Mouse (Mus musculus) ES-CJ7 (cell line): Measurements from ENCODE around the gene Syde2.
"Not testable (repeated sequence)": the region's sequence is repeated elsewhere in the genome, so short reads cannot be mapped to it uniquely, and the experiment has no call there.

Experiments
- DNase-seq: peaks from one replicate; pipeline ENCODE4 v3.0.0; 2011; ENCODE audit warnings: low read depth, low spot score

The Syde2 gene

DNA sequence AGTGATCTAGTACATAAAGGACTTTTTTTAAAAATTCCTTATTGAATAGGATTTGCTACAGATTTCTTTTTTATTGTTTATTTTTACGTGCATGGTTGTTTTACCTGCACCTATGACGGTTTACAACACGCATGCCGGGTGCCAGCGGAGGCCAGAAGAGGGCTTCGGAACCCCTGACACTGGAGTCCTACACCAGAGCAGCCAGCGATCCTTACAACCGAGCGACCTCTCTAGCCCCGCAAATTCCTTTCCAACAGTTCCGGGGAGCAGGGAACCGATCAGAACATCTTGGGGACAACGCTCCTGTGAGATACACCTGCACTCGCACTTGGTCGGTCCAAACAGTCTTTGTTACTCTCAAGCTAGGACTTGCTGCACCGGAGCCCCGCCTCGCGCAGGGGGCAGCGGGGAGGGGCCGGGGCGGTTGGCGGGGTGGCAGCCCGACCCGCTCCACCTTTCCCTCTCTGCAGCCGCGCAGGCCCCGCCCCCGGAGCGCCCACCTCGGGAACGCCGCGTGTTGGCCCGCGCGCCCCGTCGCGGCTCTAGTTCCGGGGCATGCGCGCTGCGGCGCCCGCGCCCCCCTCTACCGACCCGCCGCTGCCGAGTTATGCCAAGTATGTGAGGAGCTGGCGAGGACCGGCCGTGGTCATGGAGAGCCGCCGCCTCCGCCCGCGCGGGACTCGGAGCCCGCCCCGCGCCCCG, at the start of gene Syde2:
Gene Syde2 (plus strand): TSS at position 603 of the 702 bp plus-strand sequence.
- peak; percentile 78 for DNase-seq

DNA sequence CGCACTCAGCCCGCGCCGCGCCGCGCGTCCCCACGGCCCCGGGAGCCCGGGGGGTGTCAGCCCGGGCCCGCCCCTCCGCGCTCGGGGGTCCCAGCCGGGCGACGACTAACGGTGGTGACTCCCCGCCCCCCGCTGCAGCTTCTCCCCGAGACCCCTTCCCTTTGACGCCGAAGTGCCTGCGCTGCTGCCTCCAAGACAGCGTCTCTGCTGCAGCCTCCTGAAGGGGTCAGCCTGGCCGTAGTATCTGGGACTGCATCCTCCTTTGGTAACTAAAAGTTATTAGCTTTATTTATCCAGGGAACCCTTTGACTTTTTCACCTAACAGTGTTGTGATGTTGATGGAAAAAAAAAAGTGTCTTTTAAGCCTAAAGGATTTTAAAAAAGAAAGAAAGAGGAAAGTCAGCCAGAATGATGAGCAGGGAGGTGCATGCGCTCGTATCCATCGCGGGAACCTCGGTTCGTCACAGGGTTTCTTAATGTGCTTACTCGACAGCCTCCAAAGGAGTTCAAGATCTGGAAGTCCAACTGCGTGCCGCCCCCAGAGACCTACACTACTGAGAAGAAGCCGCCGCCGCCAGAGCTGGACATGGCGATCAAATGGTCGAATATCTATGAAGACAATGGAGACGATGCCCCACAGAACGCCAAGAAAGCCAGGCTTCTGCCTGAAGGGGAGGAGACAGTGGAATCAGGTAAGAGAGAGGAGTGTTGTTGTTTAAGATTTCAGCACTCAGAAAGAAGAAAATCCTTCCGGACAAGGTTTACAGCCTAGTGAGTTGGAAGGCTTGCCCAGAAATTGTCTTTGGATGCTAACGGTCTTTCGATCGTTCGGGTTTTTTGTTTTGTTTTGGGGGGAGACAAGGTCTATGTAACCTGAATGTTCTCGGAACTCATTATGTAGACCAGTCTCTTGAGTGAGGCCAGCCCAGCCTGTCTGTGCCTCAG, 49.0 kb upstream of the Syde2 start:
- DNase-seq: no peak

DNA sequence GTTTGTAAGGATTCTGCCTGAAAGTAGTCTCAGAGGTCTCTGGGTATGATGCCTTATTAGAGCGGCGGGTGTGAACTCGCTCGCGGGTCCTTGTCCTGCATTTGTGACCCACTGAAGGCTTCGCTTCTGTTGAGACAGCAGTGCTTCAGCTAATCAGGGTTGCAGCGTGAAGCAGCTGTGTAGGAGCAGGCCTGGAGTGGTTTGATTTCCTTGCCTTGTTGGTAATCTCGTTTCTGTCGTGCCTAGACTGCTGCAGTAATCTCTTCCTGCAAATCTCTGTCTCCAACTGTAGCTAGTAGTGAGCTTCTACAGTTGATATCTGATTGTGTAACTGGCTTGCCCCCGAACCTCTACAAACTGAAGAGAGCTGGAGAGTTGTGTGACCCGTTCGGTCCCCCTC, 48.3 kb upstream of the Syde2 start:
- no peak for DNase-seq

DNA sequence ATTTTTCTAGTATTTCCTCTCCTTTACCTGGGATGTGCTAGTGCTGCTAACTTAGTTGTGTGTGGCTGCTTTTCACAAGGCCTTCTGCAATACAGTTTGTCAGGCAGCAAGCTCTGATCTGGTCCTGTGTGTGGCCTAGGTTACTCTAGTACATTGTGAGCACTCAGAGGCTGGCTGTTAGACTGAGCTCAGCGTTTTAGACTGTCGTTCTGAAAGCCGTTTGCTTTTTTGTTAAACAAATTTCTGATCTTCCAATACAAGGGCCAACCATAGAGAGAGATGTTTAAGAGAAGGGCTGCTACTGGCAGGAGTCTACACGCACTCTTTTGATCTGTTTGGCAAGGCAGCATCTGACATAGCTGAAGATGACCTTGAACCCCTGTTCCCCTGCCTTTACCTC, 47.7 kb upstream of the Syde2 start:
- DNase-seq: peak; percentile 37

DNA sequence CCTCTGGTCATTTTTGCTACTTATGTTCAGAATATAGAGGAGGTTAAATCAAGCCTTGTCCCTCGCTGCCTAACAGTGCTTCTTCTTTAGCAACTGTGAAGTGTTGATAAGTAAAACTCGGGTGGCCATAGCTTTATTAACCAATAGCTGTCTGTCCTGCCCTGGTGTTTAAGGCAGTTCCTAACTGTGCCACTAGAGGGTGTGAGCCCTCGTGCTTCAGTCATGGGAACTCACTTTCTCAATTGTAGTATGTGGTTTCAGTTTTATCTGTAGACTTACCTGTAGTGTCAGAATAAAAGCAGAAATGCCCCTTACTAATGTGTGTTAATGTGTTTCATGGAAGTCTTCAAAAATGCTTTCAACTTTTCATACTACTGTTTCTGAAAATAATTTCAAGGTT, 45.7 kb upstream of the Syde2 start:
- peak; percentile 80 for DNase-seq

DNA sequence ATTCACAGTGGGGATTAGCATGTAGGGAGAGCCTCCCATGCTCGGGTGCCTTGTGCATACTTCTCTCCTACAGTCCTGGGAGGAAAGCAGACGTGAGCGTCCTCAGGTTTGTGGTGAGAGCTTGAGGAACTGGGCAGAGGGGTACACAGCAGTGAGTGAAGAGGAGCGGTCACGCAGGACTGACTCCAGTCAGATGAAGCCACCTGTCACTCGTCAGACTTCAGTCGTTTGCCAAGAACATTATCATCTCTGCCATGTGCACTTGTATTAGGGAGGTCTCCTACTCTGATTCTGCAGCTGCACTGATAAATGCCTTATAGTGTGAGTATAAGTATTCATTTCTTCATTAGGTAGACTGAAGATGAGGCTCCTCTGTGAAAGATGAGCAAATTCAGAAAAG, 43.3 kb upstream of the Syde2 start:
- no peak for DNase-seq

DNA sequence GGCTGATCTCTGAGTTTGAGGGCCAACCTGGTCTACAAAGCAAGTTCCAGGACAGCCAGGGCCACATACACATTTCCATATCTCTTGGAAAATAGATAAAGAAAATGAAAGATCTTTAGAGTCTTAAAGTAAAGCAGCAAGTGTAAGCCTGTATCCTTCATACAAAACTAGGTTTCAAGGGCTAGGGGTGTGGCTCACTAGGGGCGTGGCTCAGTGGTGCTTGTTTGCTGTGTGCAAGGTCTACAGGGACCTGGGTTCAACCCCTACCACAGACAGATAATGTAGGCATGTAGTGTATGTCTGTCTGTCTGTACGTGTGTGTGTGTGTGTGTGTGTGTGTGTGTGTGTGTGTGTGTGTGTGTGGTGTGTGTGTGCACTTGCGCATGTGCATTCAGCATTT, 41.8 kb upstream of the Syde2 start:
- no peak for DNase-seq

DNA sequence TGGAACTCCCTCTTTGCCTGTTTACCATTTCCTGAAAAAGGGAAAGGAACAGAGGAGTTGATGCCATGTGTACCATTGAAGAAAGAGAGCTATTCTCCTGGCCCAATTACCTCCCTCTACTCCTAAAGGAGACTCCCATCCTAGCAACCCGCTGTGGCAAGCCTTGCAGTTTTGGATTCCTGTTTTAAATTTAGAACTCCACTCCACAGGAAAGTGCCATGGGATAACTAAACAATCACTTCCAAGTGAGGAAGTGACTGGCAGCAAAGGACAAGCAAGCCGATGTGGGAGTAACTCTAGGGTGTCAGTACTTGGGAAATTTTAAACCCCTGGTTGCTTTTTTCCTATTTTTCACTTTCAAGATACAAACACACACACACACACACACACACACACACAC, 41.0 kb upstream of the Syde2 start:
- DNase-seq: no peak

DNA sequence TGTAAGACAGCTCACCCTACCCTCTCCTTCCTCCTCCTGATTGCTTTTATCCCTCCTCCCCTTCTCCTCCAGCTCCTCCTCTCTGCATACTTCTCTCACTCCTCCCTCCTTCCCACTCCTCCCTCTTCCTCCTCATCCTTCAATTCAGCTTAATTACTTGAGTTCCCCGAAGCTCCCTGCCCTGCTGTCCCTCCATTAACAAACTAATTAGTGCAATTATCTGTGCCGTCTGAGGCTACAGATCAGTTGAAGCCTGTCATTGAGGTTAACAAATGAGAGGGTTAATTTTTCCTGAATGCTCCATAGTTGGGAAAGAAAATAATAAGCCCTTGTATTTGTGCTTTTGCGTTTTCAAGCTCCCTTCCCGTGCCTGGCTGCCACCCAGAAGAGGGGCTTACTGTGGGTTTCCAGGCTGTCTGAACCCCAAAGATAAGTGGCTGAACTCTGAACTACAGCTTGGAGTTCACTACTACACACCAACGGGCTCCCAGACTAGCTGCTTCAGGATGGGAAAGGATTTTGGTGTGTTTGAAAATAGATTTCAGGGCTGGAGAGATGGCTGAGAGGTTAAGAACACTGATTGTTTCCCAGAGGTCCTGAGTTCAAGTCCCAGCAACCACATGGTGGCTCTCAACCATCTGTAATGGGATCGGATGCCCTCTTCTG, 40.0 kb upstream of the Syde2 start:
- no peak for DNase-seq

DNA sequence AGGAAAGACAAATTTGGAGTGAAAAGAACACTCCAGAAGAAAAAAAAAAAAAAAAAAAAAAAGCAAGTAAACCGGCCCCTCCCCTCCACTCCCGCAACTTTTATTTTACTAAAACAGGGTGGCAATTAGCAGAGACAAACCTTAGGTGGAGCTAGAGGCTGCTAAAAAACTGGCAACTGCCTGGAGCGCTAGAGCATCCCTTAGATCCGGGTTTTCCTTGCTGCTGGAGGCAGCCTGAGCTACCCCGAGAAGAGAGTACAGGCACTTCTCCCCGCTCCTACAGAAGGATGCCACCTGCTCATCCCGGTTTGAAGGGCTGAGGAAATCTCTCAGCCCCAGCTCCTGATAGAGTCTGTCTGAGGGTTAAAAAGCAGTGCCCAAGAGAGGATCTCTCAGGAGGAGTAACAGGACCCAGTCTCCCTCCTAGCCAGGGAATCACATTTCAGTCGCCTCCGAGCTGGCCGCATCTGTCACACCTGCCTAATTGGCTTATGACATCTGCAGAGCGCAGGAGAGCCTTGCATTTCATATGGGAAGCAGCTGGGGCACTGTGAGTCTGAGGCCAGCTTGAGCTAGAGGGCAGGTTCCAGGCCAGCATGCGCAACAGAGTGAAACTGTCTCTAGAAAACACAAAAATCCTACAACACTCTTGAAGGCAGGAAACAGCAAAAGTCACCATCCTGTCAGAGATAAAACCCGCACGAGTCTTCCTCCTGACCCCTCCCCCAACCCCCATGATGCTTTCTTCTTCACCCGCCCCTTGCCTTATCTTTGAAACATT, 37.4 kb upstream of the Syde2 start:
- peak; percentile 82 for DNase-seq

DNA sequence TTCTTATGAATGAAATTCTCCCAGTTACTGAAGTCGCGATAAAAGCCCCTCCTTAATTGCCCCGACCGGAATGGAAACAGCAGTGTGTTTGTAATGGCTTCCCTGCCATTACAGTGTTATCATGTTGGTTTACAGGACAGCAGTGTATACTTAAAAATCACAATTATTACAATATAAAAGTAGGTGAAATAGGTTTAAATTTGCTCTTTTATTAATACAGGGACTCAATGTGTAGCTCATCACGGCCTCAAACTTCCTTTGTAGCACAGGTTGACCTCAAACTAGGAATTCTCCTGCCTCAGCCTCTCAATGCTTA, 36.9 kb upstream of the Syde2 start:
- no peak for DNase-seq

DNA sequence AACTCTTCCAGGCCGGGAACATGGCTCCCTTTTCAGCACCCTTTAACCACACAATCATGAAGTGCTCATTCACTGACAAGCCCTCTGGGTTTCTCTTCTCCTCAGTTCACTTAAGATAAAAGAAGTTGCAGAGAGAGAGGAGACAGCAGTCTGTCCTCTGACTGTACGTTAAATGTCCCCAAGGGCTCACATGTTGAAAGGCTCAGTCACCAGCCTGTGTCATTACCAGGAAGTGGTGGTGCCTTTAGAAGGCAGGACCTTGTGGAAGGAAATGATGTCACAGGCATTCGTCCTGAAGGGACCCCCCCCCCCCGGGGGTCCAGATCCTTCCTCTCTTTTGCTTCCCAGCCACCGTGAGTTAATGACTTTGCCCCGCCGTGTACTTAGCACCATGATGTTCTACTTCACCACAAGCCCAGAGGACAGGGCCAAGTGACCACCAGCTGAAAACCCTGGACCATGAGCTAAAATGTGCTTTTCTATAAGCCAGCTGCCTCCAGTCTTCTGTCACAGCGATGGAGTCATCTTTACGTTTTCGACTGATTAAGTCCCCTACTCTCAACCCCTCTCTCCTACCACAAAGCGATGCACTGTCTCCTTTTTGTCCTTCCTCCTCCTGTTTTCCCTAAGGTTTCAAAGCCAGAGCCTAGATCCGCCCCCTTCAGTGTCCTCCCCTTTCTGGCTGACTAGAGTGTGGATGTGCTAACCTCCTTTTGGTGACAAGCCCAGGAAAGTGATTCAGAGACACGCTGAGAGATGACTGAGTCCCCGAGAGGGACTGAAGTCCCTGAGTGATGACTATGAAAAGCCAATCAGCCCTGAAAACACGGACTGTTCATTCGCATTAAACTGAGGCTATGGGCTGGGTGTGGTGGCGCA, 36.1 kb upstream of the Syde2 start:
- no peak for DNase-seq

DNA sequence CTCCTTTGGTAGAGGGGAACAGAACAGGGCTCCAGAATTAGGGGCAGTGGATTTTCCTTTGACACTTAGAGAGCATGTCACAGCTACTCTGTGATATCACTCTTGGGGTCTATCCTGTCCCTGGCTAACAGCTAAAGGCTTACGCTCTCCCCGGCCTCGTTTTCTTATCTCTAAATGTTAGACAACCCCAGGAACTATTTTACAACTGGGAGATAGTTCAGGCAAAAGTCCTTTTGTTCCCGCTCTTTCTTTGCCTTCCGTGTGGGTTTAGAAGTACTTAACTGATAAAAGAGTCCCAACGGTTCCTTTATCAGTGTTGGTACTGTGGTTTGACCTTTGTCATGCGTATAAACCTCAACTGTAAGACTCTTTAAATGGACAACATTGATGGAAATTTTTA, 34.7 kb upstream of the Syde2 start:
- no peak for DNase-seq

DNA sequence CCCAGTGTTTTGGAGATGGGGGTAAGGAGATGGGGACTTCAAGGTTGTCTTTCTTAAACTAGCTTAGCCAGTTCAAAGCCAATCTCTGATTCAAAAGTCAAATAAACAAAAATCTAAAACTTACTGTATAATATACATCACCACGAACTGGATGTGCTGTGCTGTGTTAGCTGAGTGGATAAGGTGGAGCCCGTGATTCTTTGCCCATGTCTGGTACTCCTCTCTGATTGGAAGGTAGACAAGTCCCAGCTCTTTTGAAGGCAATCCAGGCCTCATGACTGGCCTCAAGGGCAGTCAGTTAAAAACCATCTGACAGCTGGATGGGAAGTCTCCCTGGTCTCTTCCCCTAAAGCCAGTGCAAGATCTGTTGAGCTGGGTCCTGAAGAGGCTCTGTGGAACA, 34.3 kb upstream of the Syde2 start:
- no peak for DNase-seq

DNA sequence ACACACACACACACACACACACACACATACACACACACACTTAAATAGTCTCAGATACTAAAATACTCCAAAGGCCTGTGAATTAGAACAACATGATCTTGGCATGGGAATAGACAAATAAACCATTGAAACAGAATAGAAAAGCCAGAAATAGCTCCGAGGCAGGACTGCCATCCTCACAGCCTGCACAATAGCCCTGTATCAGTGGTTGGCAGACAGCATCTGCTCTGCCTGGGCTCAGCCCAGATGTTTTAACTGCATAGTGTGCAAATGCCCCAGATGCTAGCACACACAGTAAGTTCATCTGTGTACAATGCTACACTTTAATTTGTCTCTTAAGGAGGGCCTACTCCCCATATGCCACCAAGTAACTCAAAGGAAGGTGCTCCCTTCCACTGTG, 27.8 kb upstream of the Syde2 start:
- no peak for DNase-seq

DNA sequence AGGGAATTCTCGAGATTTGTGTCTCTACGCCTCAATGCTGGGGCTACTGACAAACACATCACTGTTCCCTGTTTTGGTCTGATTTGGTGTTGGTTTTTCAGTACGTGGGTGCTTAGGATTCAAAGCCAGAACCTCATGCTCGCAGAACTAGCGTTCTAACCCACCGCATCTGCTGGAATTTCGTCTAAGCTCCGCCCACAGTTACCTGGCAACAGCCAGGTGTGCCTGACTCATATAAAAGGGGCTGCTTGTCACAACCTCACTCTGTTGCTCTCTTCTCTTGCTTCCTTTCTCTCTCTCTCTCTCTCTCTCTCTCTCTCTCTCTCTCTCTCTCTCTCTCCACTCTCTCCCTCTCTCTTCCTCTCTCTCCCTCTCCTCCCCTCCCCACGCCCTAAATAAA, 25.3 kb upstream of the Syde2 start:
- peak; percentile 61 for DNase-seq

DNA sequence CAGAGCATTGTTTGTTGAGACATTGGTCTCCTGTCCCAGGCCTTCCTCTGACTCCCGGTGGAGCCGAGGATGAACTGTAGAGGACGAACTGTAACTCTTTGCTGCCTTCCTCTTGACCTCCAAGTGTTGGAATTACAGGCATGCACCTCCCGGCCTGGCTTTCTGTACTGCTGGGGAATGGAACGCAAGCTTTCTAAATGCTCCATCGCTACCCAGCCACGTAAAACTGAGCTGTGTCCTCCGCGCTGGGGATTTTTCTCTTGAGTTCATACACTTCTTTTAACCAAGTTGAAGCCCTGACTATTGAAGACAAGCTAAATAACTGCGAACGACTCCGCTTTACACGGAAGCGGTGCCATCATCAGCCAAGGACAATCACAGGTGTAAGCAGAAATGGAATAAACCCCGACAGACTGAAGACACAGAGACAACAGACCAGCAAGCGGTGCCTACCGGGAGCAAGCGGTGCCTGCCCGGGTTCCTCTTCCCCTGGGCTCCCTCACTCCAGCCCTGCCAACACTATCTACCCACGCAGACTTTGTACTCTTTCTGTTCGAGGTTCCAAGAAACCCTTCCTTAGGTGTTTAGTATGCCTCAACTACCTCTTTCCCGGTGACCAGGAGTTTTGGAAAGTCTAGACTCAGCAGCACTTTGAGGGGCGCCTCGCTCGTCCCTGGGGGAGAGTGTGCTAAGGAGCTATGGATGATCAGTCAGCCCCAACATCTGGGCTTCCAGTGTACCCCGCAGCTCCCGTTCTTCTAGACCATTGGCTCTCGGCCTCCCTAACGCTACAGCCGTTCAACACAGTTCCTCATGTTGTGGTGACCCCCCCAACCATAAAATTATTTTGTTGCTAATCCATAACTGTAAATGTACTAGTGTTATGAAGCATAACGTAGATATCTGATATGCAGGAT, 24.3 kb upstream of the Syde2 start:
- peak; percentile 30 for DNase-seq

DNA sequence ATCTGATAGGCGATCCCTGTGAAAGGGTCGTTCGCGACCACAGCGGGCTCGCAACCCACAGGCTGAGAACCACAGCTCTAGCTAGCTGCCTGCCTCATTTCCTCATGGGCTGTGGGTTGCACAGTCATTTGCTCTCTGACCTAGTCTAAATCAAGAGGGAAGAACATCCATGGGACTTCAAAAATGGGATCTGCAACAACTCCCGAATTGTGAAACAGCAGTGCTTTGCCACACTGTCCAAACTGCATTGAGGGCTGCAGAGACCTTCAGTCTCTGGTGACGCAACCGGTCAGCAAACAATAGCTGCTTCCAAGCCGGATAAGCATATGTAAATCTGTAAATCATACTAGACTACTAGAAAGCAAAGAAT, 23.7 kb upstream of the Syde2 start:
- no peak for DNase-seq

DNA sequence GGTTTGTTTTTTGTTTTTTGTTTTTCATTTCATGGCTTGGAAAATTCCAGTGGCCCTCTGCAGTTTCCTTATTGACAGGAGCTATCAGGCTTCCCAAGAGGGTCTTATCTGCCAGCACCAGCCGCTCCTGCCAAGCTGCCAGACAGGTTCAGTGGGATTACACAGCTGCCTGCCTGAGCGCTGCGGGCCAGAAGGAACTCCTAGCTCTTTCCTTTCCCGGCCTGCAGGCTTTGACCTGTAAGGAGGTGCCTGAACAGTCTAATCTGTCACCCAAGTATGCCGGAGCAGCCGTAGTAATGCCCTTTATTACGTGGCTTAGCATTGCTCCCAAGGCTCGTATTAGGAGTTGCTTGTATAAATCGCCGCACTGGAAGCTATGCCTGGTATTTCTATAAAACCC, 23.2 kb upstream of the Syde2 start:
- DNase-seq: peak; percentile 30

DNA sequence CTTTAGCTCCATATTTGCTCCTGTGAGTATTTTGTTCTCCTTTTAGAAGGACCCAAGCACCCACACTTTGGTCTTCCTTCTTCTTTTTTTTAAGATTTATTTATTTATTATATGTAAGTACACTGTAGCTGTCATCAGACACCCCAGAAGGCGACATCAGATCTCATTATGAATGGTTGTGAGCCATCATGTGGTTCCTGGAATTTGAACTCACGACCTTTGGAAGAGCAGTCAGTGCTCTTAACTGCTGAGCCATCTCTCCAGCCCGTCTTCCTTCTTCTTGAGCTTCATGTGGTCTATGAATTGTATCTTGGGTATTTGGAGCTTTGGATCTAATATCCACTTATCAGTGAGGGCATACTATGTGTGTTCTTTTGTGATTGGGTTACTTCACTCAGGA, 22.1 kb upstream of the Syde2 start:
- not testable (repeated sequence) for DNase-seq
